Mouse (Mus musculus): ENCODE measurements at regions not wholly inside any gene's neighbourhood (a gene's known extent, or its start where the extent isn't known, plus 50 kb on each side); places are given as distances from the start of the nearest gene placed in this dataset.
A peak's percentile ranks its signal among the peaks of the same experiment; 100 is the strongest.

DNA sequence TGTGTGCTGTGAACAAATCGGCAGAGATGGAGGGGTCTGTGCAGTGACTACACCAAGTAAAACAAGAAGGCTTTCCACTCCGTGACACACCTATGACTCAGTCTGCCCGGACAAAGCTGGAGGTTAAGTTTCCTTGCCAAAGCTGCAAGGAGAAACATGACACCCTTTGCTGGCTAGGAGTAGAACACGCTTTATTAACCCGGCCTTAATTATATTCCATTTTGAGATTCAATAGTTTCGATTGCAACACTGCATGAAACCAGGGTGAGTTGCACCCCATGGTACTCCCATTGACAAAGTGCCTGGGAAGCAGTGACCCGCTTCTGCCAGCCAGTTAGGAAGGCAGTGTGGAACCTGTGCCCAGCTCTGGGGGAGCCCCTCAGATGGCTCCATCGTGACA is 256.2 kb upstream of the Gm26657 start:
- DNase-seq (ENCODE audit: low spot score in 2 of 2), result no peak

DNA sequence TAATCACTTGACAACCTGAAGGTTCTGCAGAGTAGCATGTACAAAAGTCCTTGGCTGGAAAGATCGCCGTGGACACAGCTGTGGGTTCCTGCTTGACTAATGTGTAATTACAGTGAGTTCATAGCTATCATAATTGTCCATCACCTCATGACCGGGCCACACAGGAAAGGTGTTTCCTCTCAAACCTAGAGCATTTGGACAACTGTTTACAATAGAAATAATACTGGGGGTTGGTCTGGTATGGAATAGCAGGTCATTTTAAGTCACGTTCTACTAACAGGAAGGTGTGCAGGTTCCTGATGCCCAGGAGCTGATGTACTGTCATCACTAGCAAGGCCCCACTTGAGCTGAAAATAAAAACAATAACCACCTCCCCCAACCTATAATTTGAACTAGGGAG is 283.1 kb upstream of the Gm26657 start:
- no peak for DNase-seq (ENCODE audit: low spot score in 2 of 2)

DNA sequence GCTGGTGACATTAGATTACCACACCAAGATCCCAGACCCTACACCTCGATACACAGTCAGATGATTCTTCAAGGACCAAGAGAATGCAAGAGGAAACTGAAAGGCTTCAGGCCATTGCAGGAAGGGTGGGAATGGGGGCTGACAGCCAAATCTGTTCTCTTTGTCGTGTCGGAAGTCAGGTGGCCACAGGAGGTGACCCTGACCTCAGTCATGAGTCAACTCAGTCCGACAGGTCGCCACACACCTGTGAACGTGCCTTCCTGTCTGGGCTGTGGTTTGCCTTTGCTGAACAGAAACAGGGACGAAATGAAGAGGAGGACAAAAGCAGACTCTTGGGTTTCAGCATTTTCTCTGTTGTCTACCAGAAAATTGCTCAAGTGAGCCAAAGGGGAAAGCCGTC is 318.3 kb upstream of the Gm26657 start:
- DNase-seq (ENCODE audit: low spot score in 2 of 2), result no peak

DNA sequence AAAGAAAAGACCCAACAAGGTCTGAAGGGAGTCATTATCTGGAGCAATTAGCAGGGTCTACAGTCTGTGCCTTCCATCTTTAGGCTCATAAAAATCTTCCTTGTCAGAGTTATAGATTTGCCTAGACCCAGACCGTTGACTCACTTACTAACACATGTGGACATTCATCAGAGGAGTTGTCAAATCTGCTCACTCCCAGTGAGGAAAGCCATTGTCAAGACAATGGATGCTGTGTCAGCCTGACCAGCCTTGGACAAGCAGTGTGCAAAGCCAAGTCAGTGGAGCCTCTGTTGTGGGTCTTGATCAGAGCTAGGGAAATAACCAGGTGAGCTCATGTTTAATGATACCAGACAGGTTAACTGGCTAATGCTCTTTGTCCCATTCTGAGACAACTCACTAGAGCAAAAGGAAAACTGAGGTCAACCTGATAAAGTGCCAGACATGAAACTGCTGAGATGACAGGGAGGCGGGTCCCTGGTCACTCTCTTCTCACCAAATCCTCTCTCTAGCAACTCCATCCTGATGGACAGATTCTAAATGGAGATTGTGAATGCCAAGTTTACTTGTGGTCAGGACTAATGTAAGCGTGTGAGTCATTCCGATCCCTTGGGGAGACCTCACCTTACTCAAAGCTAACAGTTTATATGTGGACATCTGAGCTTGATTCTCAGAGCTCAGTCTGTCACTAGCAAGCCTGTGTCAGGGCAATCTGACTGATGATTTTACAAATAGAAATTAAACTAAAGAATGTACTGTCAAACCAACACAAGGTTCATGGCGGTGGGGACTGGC is 320.6 kb upstream of the Gm26657 start:
- no peak for DNase-seq (ENCODE audit: low spot score in 2 of 2)

DNA sequence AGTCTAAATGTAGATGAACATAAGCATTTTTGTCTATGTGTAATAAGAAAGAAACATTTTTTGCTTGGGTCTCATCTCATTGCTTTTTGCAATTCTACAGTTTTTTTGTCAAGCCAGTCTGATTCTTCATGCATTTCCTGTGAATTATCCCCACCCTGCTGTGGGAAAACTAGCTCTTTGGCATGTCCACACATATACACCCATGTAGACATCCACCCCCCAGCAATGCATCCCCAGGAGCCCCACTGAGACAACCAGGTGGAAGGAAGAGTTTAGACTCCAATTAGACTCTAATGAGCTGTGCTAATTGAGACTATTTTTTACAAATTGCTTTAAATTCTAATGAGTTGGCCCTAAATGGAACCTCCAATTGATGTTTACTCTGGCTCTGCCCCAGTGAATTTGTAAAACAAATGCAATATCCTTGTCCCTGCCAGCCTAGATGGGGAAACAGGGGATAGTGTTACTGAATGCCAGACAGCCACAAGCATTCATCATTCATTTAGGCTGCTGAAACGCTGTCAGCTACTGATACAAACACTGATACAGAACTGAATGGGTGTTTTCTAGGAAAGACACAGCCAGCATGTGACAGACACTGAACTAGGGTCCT is 328.7 kb upstream of the Gm26657 start:
- peak in 1 of 2 experiments; percentile 0 for DNase-seq (ENCODE audit: low spot score in 2 of 2)

DNA sequence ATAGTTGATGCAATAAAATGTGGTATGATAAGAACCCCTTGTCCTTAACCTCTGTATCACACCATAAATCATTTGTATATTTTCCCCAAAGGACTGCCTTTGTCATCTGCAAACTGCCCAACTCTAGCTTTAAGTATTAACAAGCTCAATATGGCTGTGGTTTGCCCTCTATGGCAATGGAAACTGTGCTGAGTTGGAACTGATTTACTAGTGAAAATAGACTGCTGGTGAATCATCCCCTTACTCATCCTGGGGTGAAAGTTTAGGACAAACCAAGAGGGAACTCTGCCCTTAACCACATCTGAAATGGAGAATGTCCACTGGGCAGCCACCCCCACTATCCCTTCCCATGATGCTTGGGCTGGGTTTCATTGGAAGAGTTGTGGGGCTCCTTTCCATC is 346.1 kb upstream of the Gm26657 start:
- DNase-seq (ENCODE audit: low spot score in 2 of 2), result no peak

DNA sequence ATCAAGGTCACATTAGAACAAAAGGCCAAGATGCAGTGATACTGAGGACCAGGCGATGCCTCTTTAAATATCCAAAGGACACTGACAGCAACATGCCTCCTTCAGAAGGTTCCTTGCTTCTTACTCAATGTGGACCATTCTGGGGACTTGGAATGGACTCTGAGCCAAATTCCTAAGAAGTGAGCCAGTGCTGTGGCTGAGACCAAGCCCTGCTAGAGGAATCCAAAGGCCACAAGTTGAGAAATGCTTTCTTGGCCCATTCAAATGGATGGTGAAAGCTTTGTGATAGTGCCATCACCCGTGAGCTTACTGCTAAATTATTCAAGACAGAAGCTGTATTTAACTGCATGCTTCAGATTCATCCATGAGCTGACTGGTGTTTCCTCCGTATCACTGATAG is 352.8 kb upstream of the Gm26657 start:
- DNase-seq (ENCODE audit: low spot score in 2 of 2), result no peak

DNA sequence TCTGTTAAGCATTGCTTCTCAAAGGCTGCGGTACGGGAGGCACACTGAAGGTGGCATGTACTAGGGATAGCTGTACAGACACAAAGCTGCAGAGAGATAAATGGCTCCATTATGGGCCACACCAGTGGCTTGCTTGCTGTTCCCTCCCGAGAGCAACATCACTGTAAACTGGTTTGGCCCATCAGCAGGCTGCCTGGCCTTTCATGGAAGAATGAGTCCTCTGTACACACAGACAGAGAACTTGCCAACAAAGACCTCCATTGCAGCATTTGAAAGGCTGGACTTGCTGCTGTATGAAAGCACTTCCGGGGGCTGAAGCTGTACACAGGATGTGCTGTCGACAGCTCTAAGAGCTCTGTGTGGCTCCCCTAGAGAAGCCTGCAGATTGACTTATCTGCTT is 364.1 kb upstream of the Gm26657 start:
- no peak for DNase-seq (ENCODE audit: low spot score in 2 of 2)

DNA sequence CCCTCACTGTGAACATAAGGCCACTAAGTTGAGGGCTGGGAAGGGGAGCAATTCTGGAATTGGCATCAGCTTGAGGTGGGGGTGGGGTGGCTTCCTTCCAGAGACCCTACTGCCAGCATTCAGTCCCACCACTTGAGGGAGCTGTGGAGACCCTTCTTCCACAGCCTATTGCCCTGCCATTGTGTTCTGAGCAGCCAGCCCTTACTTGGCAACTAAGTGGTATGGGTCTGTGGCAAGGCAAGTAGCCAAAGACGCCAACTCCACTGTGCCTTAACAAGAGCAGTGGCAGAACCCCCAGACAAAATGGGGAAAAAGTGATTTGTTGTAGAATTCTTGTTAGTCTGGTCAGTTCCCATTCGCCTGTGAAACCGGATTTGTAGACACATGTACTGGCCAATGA is 365.4 kb upstream of the Gm26657 start:
- DNase-seq (ENCODE audit: low spot score in 2 of 2), result no peak

DNA sequence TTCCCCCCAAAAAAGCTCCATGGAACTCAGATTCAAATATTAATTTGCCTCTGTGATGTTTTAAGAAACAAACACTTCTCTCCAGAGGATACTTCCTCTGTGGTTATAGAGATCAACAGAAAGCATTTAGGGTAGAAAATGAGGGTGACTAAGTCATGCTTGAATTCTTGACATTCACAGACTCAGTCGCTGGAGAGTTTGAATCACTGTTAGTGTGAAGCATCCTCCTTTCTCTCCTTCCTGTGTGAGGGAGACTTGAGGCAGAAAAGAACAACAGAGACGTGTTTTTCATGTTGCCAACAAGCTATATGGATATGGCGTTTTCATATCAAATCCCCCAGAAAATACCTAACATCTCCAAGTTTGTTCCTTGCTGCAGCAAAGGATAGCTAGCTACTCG is 366.1 kb upstream of the Gm26657 start:
- DNase-seq (ENCODE audit: low spot score in 2 of 2), result no peak

DNA sequence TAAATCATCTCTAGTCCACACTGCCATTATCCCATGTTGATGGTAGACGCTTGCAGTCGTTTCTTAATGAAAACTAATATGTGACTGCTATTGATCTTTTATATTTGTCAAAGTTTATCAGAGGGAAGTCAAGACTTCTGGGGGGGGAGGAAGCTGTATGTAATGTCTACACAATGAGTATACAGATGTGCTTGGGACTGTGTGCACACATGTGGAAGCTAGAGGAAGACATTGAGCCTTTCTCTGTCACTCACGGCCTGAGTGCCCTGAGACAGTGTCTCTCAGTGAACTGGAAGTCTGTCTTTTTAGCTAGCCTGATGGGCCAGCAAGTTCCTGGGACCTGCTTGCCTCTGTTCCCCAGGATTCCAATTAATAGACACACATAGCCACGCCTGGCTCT is 366.7 kb upstream of the Gm26657 start:
- no peak for DNase-seq (ENCODE audit: low spot score in 2 of 2)

DNA sequence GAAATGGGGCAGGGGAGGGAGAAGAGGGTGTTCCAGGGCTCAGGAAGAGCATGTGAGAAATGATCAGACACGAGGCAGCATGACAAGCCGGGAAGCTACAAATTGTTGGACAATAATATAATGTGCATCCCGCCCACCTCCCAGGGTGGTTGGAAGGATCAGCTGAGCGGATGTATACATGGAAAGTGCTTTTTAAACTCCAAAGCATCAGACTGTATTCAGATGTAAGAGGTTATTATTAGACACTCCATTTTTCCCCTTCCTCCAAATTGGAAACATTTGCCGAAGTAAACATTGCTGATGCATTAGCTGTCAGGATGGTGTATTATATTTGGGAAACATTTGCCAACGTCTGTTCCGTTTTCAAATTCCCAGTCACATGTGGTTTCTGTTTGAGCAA is 367.2 kb upstream of the Gm26657 start:
- DNase-seq (ENCODE audit: low spot score in 2 of 2), result no peak

DNA sequence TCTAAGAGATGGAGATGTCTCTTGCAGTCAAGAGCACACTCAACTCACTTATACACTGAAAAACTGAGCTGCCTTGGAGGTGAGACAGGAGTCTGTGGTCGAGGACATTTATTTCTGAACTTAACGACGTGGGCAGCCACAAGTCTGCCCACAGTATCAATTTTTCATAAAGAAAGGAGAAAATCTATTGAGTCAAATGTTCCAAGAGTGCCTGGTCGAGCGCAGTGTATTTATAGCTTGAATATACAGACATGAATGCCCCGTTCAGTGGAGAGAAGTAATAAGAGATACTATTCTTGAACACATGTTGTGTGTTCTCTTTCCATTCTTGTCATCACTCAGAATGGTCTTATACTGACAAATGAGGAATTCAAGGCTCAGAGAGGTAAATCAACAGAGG is 375.3 kb upstream of the Gm26657 start:
- no peak for DNase-seq (ENCODE audit: low spot score in 2 of 2)

DNA sequence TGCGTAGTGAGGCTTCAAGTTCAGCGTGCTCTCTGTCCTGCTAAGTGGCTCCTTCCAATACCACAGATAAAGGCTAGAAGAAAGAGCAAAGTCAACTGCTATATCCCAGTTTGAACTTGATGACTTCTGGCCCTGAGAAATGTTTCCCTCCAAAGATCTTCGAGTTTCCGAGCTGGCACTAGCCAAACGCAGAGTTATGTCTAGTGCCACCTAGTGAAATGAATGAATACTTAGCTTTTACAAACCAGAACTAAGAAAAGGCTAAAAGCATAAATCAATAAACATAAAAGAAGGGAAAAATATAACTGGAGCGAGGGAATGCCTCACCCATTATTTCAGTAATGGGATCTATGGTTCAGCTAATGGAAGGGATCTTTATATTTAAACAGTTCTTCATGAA is 377.7 kb upstream of the Gm26657 start:
- DNase-seq (ENCODE audit: low spot score in 2 of 2), result no peak

DNA sequence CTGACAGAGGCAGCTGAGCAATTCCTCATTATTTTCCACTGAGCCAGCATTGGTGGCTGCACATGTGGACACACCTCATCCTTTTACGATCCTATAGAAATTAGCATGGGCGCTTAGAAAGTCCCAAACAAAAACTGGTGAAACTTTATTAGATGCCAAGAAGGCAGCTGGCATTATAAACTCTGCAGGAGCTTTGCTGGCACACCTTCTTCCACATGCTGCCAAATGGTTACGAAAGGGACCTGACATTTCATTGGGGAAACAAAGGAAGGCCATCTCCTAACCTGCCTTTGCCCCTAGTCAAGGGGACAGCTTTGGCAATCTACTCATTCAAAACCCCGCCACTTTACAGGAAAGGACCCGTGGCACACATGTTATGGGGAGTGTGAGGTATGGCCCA is 390.7 kb upstream of the Gm26657 start:
- DNase-seq (ENCODE audit: low spot score in 2 of 2), result no peak

DNA sequence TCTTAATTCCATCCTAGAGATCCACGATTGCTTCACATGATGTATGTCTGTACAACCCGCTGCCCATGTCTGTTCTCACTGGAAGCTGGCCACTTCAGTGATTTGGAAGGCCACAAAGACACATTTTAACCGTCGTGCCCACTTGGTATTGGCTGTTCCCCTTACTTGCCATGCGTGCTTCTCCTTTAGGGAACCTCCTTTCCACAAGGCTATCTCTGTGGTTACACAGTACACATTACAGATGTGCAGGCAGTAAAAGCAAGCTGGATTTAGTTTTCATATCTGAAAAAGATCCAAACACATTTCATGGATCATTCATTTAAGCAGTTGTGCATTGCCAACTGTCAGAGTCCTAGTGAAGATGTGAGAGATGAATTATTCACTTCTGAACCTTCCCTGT is 414.7 kb upstream of the Gm26657 start:
- no peak for DNase-seq (ENCODE audit: low spot score in 2 of 2)

DNA sequence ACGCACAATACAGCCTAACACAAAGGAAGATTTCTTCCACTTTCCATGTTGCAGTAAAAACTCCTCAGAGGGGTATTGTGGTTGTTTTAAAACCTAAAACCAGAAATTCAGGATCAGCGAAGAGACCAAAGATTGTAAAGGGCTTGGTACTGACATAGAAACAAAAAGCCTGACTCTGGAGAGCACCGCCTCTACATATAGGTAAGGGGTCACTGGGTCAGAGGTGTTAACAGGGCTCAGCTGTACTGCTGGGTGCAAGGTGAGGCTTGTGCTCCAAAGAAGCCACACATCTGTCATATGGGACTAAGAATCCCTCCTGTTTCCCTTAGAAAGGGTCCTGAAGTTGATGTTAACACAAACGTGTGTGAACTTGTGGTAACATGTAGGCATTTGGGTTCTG is 420.7 kb upstream of the Gm26657 start:
- no peak for DNase-seq (ENCODE audit: low spot score in 2 of 2)

DNA sequence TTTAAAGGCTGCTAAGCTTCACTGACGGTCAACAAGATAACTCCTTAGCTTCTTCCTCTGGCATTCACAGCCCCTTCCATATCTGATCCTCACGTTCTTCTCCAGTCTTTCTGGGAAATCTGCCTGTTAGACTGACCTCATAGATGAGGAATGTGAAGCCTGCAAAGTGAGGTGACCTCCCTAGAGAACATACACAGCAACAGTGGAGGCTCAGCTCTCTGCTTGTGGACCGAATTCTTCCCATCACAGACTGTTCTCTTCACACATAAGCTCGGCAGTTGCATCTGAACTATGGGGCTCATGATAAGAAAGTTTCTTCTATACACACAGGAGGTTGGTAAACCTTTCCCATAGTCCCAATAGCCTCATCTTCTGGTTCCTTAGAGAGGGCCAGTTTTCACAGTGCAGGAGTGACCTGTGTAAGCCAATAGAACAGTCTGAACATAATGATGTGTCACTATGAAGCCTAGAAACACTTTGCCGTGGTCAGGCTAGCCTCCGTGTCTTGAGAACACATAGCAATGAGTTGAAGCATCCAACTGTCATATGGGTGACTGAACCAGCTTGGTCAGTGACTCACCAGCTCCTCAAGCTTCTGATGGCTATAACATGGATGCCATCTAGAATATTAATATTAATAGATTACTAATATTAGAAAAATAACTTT is 434.1 kb upstream of the Gm26657 start:
- no peak for DNase-seq (ENCODE audit: low spot score in 2 of 2)

DNA sequence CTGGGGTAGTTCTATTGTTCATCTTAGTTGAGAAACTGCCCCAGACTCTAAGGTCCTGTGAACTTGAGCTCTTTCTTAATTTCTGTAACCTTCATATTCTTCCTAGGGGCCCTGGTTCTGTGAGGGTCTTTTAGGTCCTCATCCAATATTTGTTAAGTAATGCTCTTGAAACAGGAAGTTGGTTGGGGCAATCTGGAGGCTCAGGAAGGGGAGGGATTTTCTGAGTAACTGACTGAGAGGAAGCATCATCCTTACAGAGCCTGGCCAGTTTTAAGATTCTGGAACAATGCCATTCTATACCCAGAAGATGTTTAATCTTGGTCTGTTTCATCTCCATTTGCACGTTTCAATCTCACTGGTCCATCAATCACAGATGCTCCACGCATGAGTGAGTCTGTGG is 435.6 kb upstream of the Gm26657 start:
- no peak for DNase-seq (ENCODE audit: low spot score in 2 of 2)

DNA sequence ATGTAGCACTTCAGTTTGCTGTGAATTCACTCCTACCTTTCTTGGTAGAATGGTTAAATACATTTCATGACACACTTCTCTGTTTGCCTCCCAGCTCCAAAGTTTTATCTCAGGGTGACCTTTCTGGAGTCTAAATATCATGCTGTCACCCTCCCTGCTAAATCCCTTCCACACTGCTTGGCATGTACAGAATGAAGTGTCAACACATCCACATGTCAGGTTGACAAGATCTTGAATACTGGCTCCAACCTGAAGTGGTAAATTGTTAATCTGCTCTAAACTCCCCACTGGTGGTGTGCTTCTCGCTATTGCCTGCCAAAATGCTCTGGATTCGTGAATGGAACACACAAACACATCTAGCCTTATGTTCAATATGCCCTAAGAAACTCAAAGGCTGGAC is 451.9 kb upstream of the Gm26657 start:
- DNase-seq (ENCODE audit: low spot score in 2 of 2), result no peak

DNA sequence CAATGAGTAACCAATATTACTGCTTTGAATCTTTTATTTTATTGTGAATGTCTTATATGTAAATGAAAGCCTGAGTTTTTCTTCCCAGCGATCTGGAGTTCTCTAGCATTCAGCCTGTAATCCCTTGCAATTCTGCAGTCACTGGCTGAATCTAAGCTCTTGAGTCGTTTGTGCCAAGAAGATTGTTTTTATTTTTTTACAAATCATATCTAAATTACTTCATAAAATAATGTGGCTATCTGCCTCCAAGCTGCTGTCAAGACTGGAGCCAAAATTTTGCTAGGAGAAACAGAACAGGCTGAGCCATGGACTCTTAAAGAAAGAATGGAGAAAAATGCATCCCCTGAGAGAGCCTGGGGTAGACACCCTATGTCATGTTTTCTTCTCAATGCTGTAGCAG is 455.4 kb upstream of the Gm26657 start:
- no peak for DNase-seq (ENCODE audit: low spot score in 2 of 2)

DNA sequence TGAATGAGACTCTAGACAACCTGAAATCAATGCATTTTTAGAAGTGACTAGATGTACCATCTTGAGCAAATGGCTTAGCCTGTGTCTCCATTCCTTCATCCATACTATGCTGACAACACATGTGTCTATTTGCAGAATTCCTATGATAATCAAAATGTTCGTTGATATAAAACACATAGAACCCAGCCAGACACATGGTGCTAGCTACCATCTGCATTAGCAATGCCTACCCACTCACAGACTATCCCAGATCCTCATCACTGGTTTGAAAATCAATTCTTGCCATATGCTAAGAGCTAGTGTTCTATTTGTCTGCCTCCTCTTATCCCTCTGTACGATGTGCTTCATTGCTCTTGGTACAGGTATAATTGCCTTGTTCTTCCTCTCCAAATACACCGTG is 464.0 kb upstream of the Gm26657 start:
- DNase-seq (ENCODE audit: low spot score in 2 of 2), result no peak

DNA sequence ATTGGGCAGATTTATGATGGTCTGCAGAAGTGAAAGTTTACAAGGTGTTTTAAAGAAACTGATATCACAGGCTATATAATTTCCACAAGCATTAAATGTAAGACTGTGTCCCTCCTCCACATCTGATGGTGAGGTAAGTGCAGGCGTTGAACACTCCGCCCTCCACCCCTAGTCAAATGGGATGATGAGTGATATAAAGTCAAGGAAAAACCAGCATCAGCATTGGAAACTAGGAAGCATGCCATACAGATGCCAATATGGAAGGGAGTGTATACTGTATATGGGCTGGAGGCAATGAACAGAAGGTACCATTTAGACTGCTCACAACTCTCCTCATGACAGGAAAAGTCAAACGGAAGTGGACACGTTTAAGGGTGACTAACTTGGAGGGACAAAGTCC is 468.5 kb upstream of the Gm26657 start:
- DNase-seq (ENCODE audit: low spot score in 2 of 2), result no peak
